ENCODE assay signal across 9 mouse cellular contexts in the genomic region with DNA sequence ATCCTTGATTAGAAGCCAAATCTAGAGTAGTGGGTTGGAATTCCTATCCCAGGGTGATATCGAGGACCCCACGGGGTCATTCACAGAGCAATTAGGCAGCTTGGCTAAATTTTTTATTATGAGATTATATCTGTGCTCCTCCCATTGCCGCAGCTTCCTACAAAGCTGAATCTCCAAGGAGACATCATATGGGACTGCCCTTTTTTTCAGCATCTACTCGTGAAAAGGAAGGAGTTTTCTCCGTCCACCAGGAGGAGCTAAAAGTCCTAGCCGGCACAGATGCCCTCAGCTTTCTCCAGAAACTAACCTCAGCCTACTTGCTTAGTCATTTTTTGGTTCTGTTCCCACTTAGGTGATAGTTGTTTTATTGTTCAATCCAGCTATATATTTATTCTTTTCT. TPM values are rescaled to one million over a fixed set of nuclear protein-coding genes. Genes with fewer than 3 reads are reported as not detected.
A peak's percentile ranks its signal among the peaks of the same experiment; 100 is the strongest.
DNase-seq lines count a peak whose midpoint lies in the region; ATAC-seq and TF ChIP-seq lines count a peak whose summit lies in the region.
"Had no signal": no experiment of that assay in that cellular context is flagged by ENCODE, and none has a peak within 500 bp of the region (broad histone marks: within the 10 kb centered on the region; RNA-seq: fewer than 3 reads in every experiment).

No protein-coding gene starts in this region.

- no peaks in the 10 kb centered on the region for H3K4me1 ChIP-seq in kidney, postnatal 0 days (replicated peaks; ENCODE audit: insufficient read depth, low read length)
- no peaks in the 10 kb centered on the region for H3K4me1 ChIP-seq in neural tube, embryonic 15.5 days

- WGBS in kidney, postnatal 0 days: 30% methylated on average over 6 of the region's 6 CpGs
- 45% methylated on average over 6 of the region's 6 CpGs for WGBS in neural tube, embryonic 15.5 days

- no peaks in the 10 kb centered on the region for H3K27me3 ChIP-seq in kidney, postnatal 0 days (ENCODE audit: insufficient read depth, low read length)
- no peaks in the 10 kb centered on the region for H3K27me3 ChIP-seq in neural tube, embryonic 15.5 days (replicated peaks)

- DNase-seq in gastrocnemius, adult 2 months: no peak
- DNase-seq in gastrocnemius, postnatal 36 days: no peak
- peak; percentile 42 for DNase-seq in urinary bladder, postnatal 14 days (ENCODE audit: low spot score)
- DNase-seq in urinary bladder, postnatal 10 days (ENCODE audit: low spot score): no peak
- peak; percentile 61 for DNase-seq in kidney, postnatal 0 days (ENCODE audit: low spot score)
- no peak for DNase-seq in frontal cortex, postnatal 25 days (ENCODE audit: low spot score in 2 of 2)
- DNase-seq in liver: no peak

- H3K9me3 ChIP-seq in kidney, postnatal 0 days (replicated peaks; ENCODE audit: low read length): no peaks in the 10 kb centered on the region
- no peaks in the 10 kb centered on the region for H3K9me3 ChIP-seq in neural tube, embryonic 15.5 days (replicated peaks)

- ATAC-seq in kidney, postnatal 0 days (replicated peaks; ENCODE audit: low FRiP score, low read depth): no peak
- no peak for ATAC-seq in neural tube, embryonic 15.5 days (ENCODE audit: low FRiP score)

- H3K36me3 ChIP-seq in kidney, postnatal 0 days (ENCODE audit: insufficient read depth, low read length): no peaks in the 10 kb centered on the region
- H3K36me3 ChIP-seq in neural tube, embryonic 15.5 days: no peaks in the 10 kb centered on the region

- no peak overlapping the region for H3K9ac ChIP-seq in kidney, postnatal 0 days (ENCODE audit: low read depth, low read length)
- no peak overlapping the region for H3K9ac ChIP-seq in neural tube, embryonic 15.5 days (replicated peaks)

- TF ChIP-seq CTCF in gastrocnemius, adult 2 months (IDR thresholded peaks at IDR 0.05): peak; percentile 49
- peak; percentile 67 for TF ChIP-seq CTCF in kidney, postnatal 0 days (IDR thresholded peaks at IDR 0.05; ENCODE audit: low read depth)

- no peak overlapping the region for H3K4me3 ChIP-seq in gastrocnemius, adult 2 months
- H3K4me3 ChIP-seq in kidney, postnatal 0 days (replicated peaks; ENCODE audit: low read depth, low read length): no peak overlapping the region
- no peak overlapping the region for H3K4me3 ChIP-seq in neural tube, embryonic 15.5 days (replicated peaks)
- H3K4me3 ChIP-seq: erythroblast, embryonic 14.5 days had no signal

- no peak overlapping the region for H3K4me2 ChIP-seq in kidney, postnatal 0 days (ENCODE audit: low read length)
- H3K4me2 ChIP-seq in neural tube, embryonic 15.5 days: no peak overlapping the region

- no peak overlapping the region for H3K27ac ChIP-seq in gastrocnemius, adult 2 months
- H3K27ac ChIP-seq in kidney, postnatal 0 days: no peak overlapping the region
- H3K27ac ChIP-seq in neural tube, embryonic 15.5 days (replicated peaks): no peak overlapping the region

- intact Hi-C loops in gastrocnemius, adult 2 months (cut with DNase I): no loop called here
- intact Hi-C loops in gastrocnemius, postnatal 36 days (cut with DNase I): loop anchor here (10.0 kb wide), 1 partner anchor 249 kb away; no protein-coding TSS in a partner anchor

RNA-seq across cellular contexts. Expression of gene Otud4, which starts 56.1 kb away (rescaled TPM):
- total RNA-seq in gastrocnemius, adult 2 months (2021): 10 to 100 TPM; 40.6 to 53.3 TPM
- total RNA-seq in gastrocnemius, postnatal 36 days (2021): 10 to 100 TPM; 46.9 to 49.7 TPM
- polyA plus RNA-seq in kidney, postnatal 0 days (2015; fragmentation: Nextera tagmentation; extraction: Ambion mirVana): 11.2 and 12.1 TPM in 2 replicates
- 9.3 and 10.3 TPM in 2 replicates for polyA plus RNA-seq in neural tube, embryonic 15.5 days (2015; fragmentation: Nextera tagmentation; extraction: Ambion mirVana)

Comparison
In these comparisons a context has a peak if more than half of its experiments do, and no peak if none do; other contexts are left out.
1. DNase-seq: peak in urinary bladder, postnatal 14 days (single experiment) and kidney, postnatal 0 days (single experiment); none in gastrocnemius, adult 2 months (single experiment), gastrocnemius, postnatal 36 days (0 of 2), urinary bladder, postnatal 10 days (single experiment), frontal cortex, postnatal 25 days (0 of 2) and liver (single experiment).